Comparison of ENCODE assay signal across 16 mouse cellular contexts in genomic region chr3:103526201-103526704, GRCm38 (mm10). TPM values are rescaled to one million over a fixed set of nuclear protein-coding genes. Genes with fewer than 3 reads are reported as not detected.
"Had no signal": no experiment of that assay in that cellular context is flagged by ENCODE, and none has a peak within 500 bp of the region (broad histone marks: within the 10 kb centered on the region; RNA-seq: fewer than 3 reads in every experiment).

No protein-coding gene starts in this region.

- H3K4me1 ChIP-seq: liver, embryonic 13.5 days; liver, embryonic 15.5 days; midbrain, embryonic 13.5 days; midbrain, embryonic 15.5 days; neural tube, embryonic 12.5 days had no signal

- H3K27me3 ChIP-seq: liver, embryonic 13.5 days; liver, embryonic 15.5 days; midbrain, embryonic 13.5 days; midbrain, embryonic 15.5 days; neural tube, embryonic 12.5 days had no signal

- H3K9me3 ChIP-seq: liver, embryonic 13.5 days; liver, embryonic 15.5 days; midbrain, embryonic 13.5 days; midbrain, embryonic 15.5 days; neural tube, embryonic 12.5 days had no signal

- H3K9ac ChIP-seq: liver, embryonic 13.5 days; liver, embryonic 15.5 days; liver, postnatal 0 days; midbrain, embryonic 13.5 days; midbrain, embryonic 15.5 days; neural tube, embryonic 12.5 days had no signal

- H3K27ac ChIP-seq: liver, embryonic 13.5 days; liver, embryonic 15.5 days; macrophage; midbrain, embryonic 13.5 days; midbrain, embryonic 15.5 days; neural tube, embryonic 12.5 days had no signal

- H3K4me2 ChIP-seq: liver, embryonic 11.5 days; liver, embryonic 13.5 days; liver, embryonic 15.5 days; midbrain, embryonic 11.5 days; midbrain, embryonic 13.5 days; midbrain, embryonic 15.5 days; neural tube, embryonic 12.5 days had no signal

- ATAC-seq: liver, postnatal 0 days; midbrain, embryonic 13.5 days; midbrain, embryonic 15.5 days had no signal

- DNase-seq: liver, embryonic 13.5 days; liver, postnatal 0 days; right cerebral cortex, postnatal 25 days; right cerebral cortex, postnatal 4 days; spleen, adult 18-20 months; thymus, adult 18-20 months; thymus, postnatal 14 days; thymus, postnatal 36 days had no signal

- H3K4me3 ChIP-seq: liver, embryonic 13.5 days; liver, embryonic 15.5 days; megakaryocyte, embryonic 14.5 days; midbrain, embryonic 13.5 days; midbrain, embryonic 15.5 days; neural tube, embryonic 12.5 days had no signal

- H3K36me3 ChIP-seq: liver, embryonic 13.5 days; liver, embryonic 15.5 days; midbrain, embryonic 13.5 days; midbrain, embryonic 15.5 days; neural tube, embryonic 12.5 days had no signal

RNA-seq across cellular contexts. Expression of gene Syt6, which starts 48.8 kb away (rescaled TPM):
- polyA plus RNA-seq: liver, embryonic 13.5 days; liver, postnatal 0 days; macrophage had no signal
